Mouse (Mus musculus) kidney, postnatal 14 days (tissue): Measurements from ENCODE around the gene Gm42517.

Source experiments
- DNase-seq: peaks from one replicate; pipeline ENCODE4 v3.0.0; 2022; ENCODE audit warnings: mixed read lengths

Gm42517 gene

GRCm38 (mm10) chr5:108367871-108368332, at the start of gene Gm42517:
Gene Gm42517 (minus strand): TSS chr5:108367922.
- peak; percentile 4 for DNase-seq

GRCm38 (mm10) chr5:108414711-108415110, 47.0 kb upstream of the Gm42517 start:
- DNase-seq, result no peak

- DNase-seq, result no peak
Observed at GRCm38 (mm10) chr5:108406977-108407376, 39.3 kb upstream of the Gm42517 start.

- DNase-seq, result no peak
Observed at GRCm38 (mm10) chr5:108405460-108405859, 37.7 kb upstream of the Gm42517 start.

GRCm38 (mm10) chr5:108403453-108403852, 35.7 kb upstream of the Gm42517 start:
- no peak for DNase-seq

- no peak for DNase-seq
Observed at GRCm38 (mm10) chr5:108389744-108390143, 22.0 kb upstream of the Gm42517 start.

GRCm38 (mm10) chr5:108388201-108388600, 20.5 kb upstream of the Gm42517 start, which contains the start of gene Pde6b:
Gene Pde6b (plus strand): TSS chr5:108388391.
- no peak for DNase-seq

- DNase-seq, result no peak
Observed at GRCm38 (mm10) chr5:108386449-108386848, 18.7 kb upstream of the Gm42517 start.

- DNase-seq, result no peak
Observed at GRCm38 (mm10) chr5:108385632-108386031, 17.9 kb upstream of the Gm42517 start.

GRCm38 (mm10) chr5:108378346-108378745, 10.6 kb upstream of the Gm42517 start:
- no peak for DNase-seq

- no peak for DNase-seq
Observed at GRCm38 (mm10) chr5:108376059-108376458, 8.3 kb upstream of the Gm42517 start.

GRCm38 (mm10) chr5:108374079-108374478, 6.4 kb upstream of the Gm42517 start:
- no peak for DNase-seq

GRCm38 (mm10) chr5:108369964-108370363, 2.2 kb upstream of the Gm42517 start:
- DNase-seq, result no peak

- DNase-seq, result peak; percentile 21
Observed at GRCm38 (mm10) chr5:108368851-108369621, 1.3 kb upstream of the Gm42517 start.

- DNase-seq, result no peak
Observed at GRCm38 (mm10) chr5:108368446-108368845, 724 bp upstream of the Gm42517 start.

GRCm38 (mm10) chr5:108366984-108367841, 509 bp downstream of the Gm42517 start:
- peak; percentile 35 for DNase-seq

- DNase-seq, result peak; percentile 4
Observed at GRCm38 (mm10) chr5:108366328-108366983, 1.3 kb downstream of the Gm42517 start.

- no peak for DNase-seq
Observed at GRCm38 (mm10) chr5:108362330-108362729, 5.4 kb downstream of the Gm42517 start.

GRCm38 (mm10) chr5:108360211-108360610, 7.5 kb downstream of the Gm42517 start:
- DNase-seq, result no peak

GRCm38 (mm10) chr5:108359491-108359890, 8.2 kb downstream of the Gm42517 start:
- no peak for DNase-seq

GRCm38 (mm10) chr5:108357862-108358261, 9.9 kb downstream of the Gm42517 start:
- DNase-seq, result no peak

- DNase-seq, result no peak
Observed at GRCm38 (mm10) chr5:108354056-108354455, 13.7 kb downstream of the Gm42517 start.

GRCm38 (mm10) chr5:108349511-108350148, 18.1 kb downstream of the Gm42517 start:
- DNase-seq, result no peak
